Mouse (Mus musculus) G1E-ER4 (cell line): ENCODE results near the gene Smim5. TPM values are rescaled to one million over a fixed set of nuclear protein-coding genes. Genes with fewer than 3 reads are reported as not detected.

Experiments
- GATA1 ChIP-seq: IDR thresholded peaks from one replicate; pipeline ENCODE4 v1.8.0; 2012; ENCODE audit warnings: low read length, inconsistent platforms
- polyA plus RNA-seq: library from polyadenylated mRNA; stranded (reverse); fragments of >175 nt; gene quantifications from 2 replicates; pipeline ENCODE4 v1.2.3, GENCODE M21; 2012

Smim5 gene
- 9.2 and 13.4 TPM in 2 replicates for polyA plus RNA-seq

- no peak for TF ChIP-seq GATA1
These were observed at the start of gene Smim5 for GRCm38 (mm10) chr11:115899486-115900266. Smim5 (plus strand) TSS chr11:115899966.

GRCm38 (mm10) chr11:115854674-115855073, 45.1 kb upstream of the Smim5 start:
- no peak for TF ChIP-seq GATA1

GRCm38 (mm10) chr11:115857936-115858335, 41.8 kb upstream of the Smim5 start:
- no peak for TF ChIP-seq GATA1

- no peak for TF ChIP-seq GATA1
These were observed 41.4 kb upstream of the Smim5 start, which contains the start of gene Myo15b for GRCm38 (mm10) chr11:115858354-115858753. Myo15b (plus strand) TSS chr11:115858406.

GRCm38 (mm10) chr11:115859143-115859945, 40.4 kb upstream of the Smim5 start:
- TF ChIP-seq GATA1 = no peak

GRCm38 (mm10) chr11:115863895-115864294, 35.9 kb upstream of the Smim5 start:
- TF ChIP-seq GATA1 = no peak

GRCm38 (mm10) chr11:115869393-115869792, 30.4 kb upstream of the Smim5 start:
- TF ChIP-seq GATA1 = no peak

GRCm38 (mm10) chr11:115872437-115872836, 27.3 kb upstream of the Smim5 start:
- TF ChIP-seq GATA1 = no peak

GRCm38 (mm10) chr11:115875935-115876334, 23.8 kb upstream of the Smim5 start:
- TF ChIP-seq GATA1 = no peak

- TF ChIP-seq GATA1 = no peak
These were observed 23.3 kb upstream of the Smim5 start for GRCm38 (mm10) chr11:115876438-115876837.

GRCm38 (mm10) chr11:115877174-115877755, 22.5 kb upstream of the Smim5 start:
- no peak for TF ChIP-seq GATA1

- no peak for TF ChIP-seq GATA1
These were observed 21.7 kb upstream of the Smim5 start for GRCm38 (mm10) chr11:115878071-115878470.

- TF ChIP-seq GATA1 = no peak
These were observed 18.8 kb upstream of the Smim5 start for GRCm38 (mm10) chr11:115881002-115881401.

GRCm38 (mm10) chr11:115883251-115883650, 16.5 kb upstream of the Smim5 start:
- no peak for TF ChIP-seq GATA1

- TF ChIP-seq GATA1 = no peak
These were observed 15.4 kb upstream of the Smim5 start for GRCm38 (mm10) chr11:115884361-115884760.

GRCm38 (mm10) chr11:115885281-115885680, 14.5 kb upstream of the Smim5 start:
- TF ChIP-seq GATA1 = no peak
